Mouse (Mus musculus) MEL (cell line): Measurements from ENCODE around the gene Cnrip1.

Experiments
- CHD2 ChIP-seq: IDR thresholded peaks from 2 replicates; pipeline ENCODE4 v1.6.1; 2011; ENCODE audit warnings: low read length, improper control_type of control experiment
- CTCF ChIP-seq, 3 experiments: IDR thresholded peaks in 2 of 3; conservative IDR thresholded peaks in 1 of 3; 2 replicates each; pipeline ENCODE4 v1.5.1; 2011 to 2012; ENCODE audit warnings: low read length in 3 of 3, low read depth in 2 of 3, mild to moderate bottlenecking in 2 of 3, improper control_type of control experiment in 1 of 3, inconsistent platforms in 1 of 3, mixed read lengths in 1 of 3, moderate library complexity in 1 of 3; ENCODE audit not compliant: control insufficient read depth in 1 of 3, insufficient read depth in 1 of 3, poor library complexity in 1 of 3, severe bottlenecking in 1 of 3
- JUND ChIP-seq: IDR thresholded peaks from 2 replicates; pipeline ENCODE4 v1.6.1; 2011; ENCODE audit warnings: low read depth, mild to moderate bottlenecking, improper control_type of control experiment, low read length
- KAT2A ChIP-seq: conservative IDR thresholded peaks from 2 replicates; pipeline ENCODE4 v1.6.1; 2012; ENCODE audit warnings: low read depth, low read length, improper control_type of control experiment, inconsistent platforms
- MAX ChIP-seq: IDR thresholded peaks from 2 replicates; pipeline ENCODE4 v1.6.1; 2011; ENCODE audit warnings: low read length, improper control_type of control experiment
- POLR2A ChIP-seq, 2 experiments: IDR thresholded peaks; 2 replicates each; pipeline ENCODE4 v1.6.1; 2011 to 2012; ENCODE audit warnings: low read length in 2 of 2, mild to moderate bottlenecking in 2 of 2, control low read depth in 1 of 2, improper control_type of control experiment in 1 of 2, low read depth in 1 of 2, moderate library complexity in 1 of 2; ENCODE audit not compliant: control insufficient read depth in 1 of 2, insufficient read depth in 1 of 2, poor library complexity in 1 of 2
- SIN3A ChIP-seq: IDR thresholded peaks from 2 replicates; pipeline ENCODE4 v1.6.1; 2012; ENCODE audit warnings: low read length, improper control_type of control experiment, inconsistent platforms
- USF2 ChIP-seq, 2 experiments: IDR thresholded peaks; 2 replicates each; pipeline ENCODE4 v1.6.1; 2011 to 2012; ENCODE audit warnings: improper control_type of control experiment in 2 of 2, low read length in 2 of 2, borderline replicate concordance in 1 of 2, inconsistent platforms in 1 of 2, low read depth in 1 of 2, mild to moderate bottlenecking in 1 of 2; ENCODE audit not compliant: insufficient read depth in 1 of 2

- TF ChIP-seq CHD2 (no peak), CTCF (IDR thresholded peaks at IDR 0.05 in 2 of 3, conservative IDR thresholded peaks at IDR 0.05 in 1 of 3; ENCODE audit: control insufficient read depth in 1 of 3, insufficient read depth in 1 of 3, low read depth in 2 of 3, low read length in 3 of 3, poor library complexity in 1 of 3, severe bottlenecking in 1 of 3) (peak; percentile 29 to 59 (median 36); a peak in 5 of 6 replicates), USF2 (IDR thresholded peaks at IDR 0.05; ENCODE audit: borderline replicate concordance in 1 of 2, insufficient read depth in 1 of 2, low read depth in 1 of 2, low read length in 2 of 2) (no peak), POLR2A (IDR thresholded peaks at IDR 0.05; ENCODE audit: control insufficient read depth in 1 of 2, insufficient read depth in 1 of 2, low read depth in 1 of 2, low read length in 2 of 2, poor library complexity in 1 of 2) (no peak), SIN3A (no peak), JUND (no peak), MAX (no peak), KAT2A (no peak)
Observed at GRCm38 (mm10) chr11:17082953-17083352, 31.6 kb downstream of the Cnrip1 start.
